Mouse (Mus musculus): Measurements from ENCODE around the gene Immp2l. TPM values are rescaled to one million over a fixed set of nuclear protein-coding genes. Genes with fewer than 3 reads are reported as not detected.
A peak's percentile ranks its signal among the peaks of the same experiment; 100 is the strongest.

Immp2l gene
- polyA plus RNA-seq, 1 experiment from 2014 or later, result 6.5 TPM

- Histone ChIP-seq H3K27me3 (replicated peaks; ENCODE audit: control insufficient read depth, insufficient read depth, low read length) (no peaks in the 10 kb centered on the region), H3K4me2 (ENCODE audit: low read length) (no peak overlapping the region), H3K4me1 (ENCODE audit: control insufficient read depth, insufficient read depth, low read depth, low read length) (no peaks in the 10 kb centered on the region), H3K36me3 (ENCODE audit: control insufficient read depth, insufficient read depth, low read length) (no peaks in the 10 kb centered on the region), H3K4me3 (ENCODE audit: low read length) (no peak overlapping the region), H3K9me3 (ENCODE audit: control insufficient read depth, low read length) (no peaks in the 10 kb centered on the region), H3K27ac (ENCODE audit: low read depth, low read length) (no peak overlapping the region), H3K9ac (ENCODE audit: low read depth, low read length) (no peak overlapping the region)
- ATAC-seq, result no peak
- WGBS, result 82% methylated on average over 5 of the region's 5 CpGs
Measured at GRCm38 (mm10) chr12:41039834-41040233, 15.9 kb downstream of the Immp2l start.

- Histone ChIP-seq H3K9ac (ENCODE audit: low read depth, low read length) (no peak overlapping the region), H3K4me3 (ENCODE audit: low read length) (no peak overlapping the region), H3K9me3 (ENCODE audit: control insufficient read depth, low read length) (no peaks in the 10 kb centered on the region), H3K36me3 (ENCODE audit: control insufficient read depth, insufficient read depth, low read length) (no peaks in the 10 kb centered on the region), H3K27me3 (replicated peaks; ENCODE audit: control insufficient read depth, insufficient read depth, low read length) (no peaks in the 10 kb centered on the region), H3K4me2 (ENCODE audit: low read length) (no peak overlapping the region), H3K27ac (ENCODE audit: low read depth, low read length) (no peak overlapping the region), H3K4me1 (ENCODE audit: control insufficient read depth, insufficient read depth, low read depth, low read length) (no peaks in the 10 kb centered on the region)
- ATAC-seq, result no peak
- WGBS, result 86% methylated on average over 2 of the region's 2 CpGs
Measured at GRCm38 (mm10) chr12:41041737-41042136, 17.8 kb downstream of the Immp2l start.

GRCm38 (mm10) chr12:41044493-41045132 lies 20.7 kb downstream of the Immp2l start:
- no peak for ATAC-seq
- H3K9ac ChIP-seq (ENCODE audit: low read depth, low read length), result no peak overlapping the region
- no peaks in the 10 kb centered on the region for H3K9me3 ChIP-seq (ENCODE audit: control insufficient read depth, low read length)
- H3K4me1 ChIP-seq (ENCODE audit: control insufficient read depth, insufficient read depth, low read depth, low read length), result no peaks in the 10 kb centered on the region
- no peaks in the 10 kb centered on the region for H3K27me3 ChIP-seq (replicated peaks; ENCODE audit: control insufficient read depth, insufficient read depth, low read length)
- H3K4me2 ChIP-seq (ENCODE audit: low read length), result no peak overlapping the region
- H3K4me3 ChIP-seq (ENCODE audit: low read length), result no peak overlapping the region
- no peak overlapping the region for H3K27ac ChIP-seq (ENCODE audit: low read depth, low read length)
- 85% methylated on average over 12 of the region's 12 CpGs for WGBS
- H3K36me3 ChIP-seq (ENCODE audit: control insufficient read depth, insufficient read depth, low read length), result no peaks in the 10 kb centered on the region

- ATAC-seq, result no peak
- Histone ChIP-seq H3K9me3 (ENCODE audit: control insufficient read depth, low read length) (no peaks in the 10 kb centered on the region), H3K4me2 (ENCODE audit: low read length) (no peak overlapping the region), H3K27me3 (replicated peaks; ENCODE audit: control insufficient read depth, insufficient read depth, low read length) (no peaks in the 10 kb centered on the region), H3K36me3 (ENCODE audit: control insufficient read depth, insufficient read depth, low read length) (no peaks in the 10 kb centered on the region), H3K27ac (ENCODE audit: low read depth, low read length) (no peak overlapping the region), H3K9ac (ENCODE audit: low read depth, low read length) (no peak overlapping the region), H3K4me1 (ENCODE audit: control insufficient read depth, insufficient read depth, low read depth, low read length) (no peaks in the 10 kb centered on the region), H3K4me3 (ENCODE audit: low read length) (no peak overlapping the region)
- 92% methylated on average over 12 of the region's 12 CpGs for WGBS
Measured at GRCm38 (mm10) chr12:41047085-41047766, 23.3 kb downstream of the Immp2l start.

GRCm38 (mm10) chr12:41050945-41051344 lies 27.1 kb downstream of the Immp2l start:
- 84% methylated on average over 5 of the region's 5 CpGs for WGBS
- H3K27me3 ChIP-seq (replicated peaks; ENCODE audit: control insufficient read depth, insufficient read depth, low read length), result no peaks in the 10 kb centered on the region
- no peak overlapping the region for H3K4me2 ChIP-seq (ENCODE audit: low read length)
- H3K4me1 ChIP-seq (ENCODE audit: control insufficient read depth, insufficient read depth, low read depth, low read length), result no peaks in the 10 kb centered on the region
- no peak overlapping the region for H3K9ac ChIP-seq (ENCODE audit: low read depth, low read length)
- H3K4me3 ChIP-seq (ENCODE audit: low read length), result no peak overlapping the region
- no peaks in the 10 kb centered on the region for H3K36me3 ChIP-seq (ENCODE audit: control insufficient read depth, insufficient read depth, low read length)
- ATAC-seq, result no peak
- H3K9me3 ChIP-seq (ENCODE audit: control insufficient read depth, low read length), result no peaks in the 10 kb centered on the region
- H3K27ac ChIP-seq (ENCODE audit: low read depth, low read length), result no peak overlapping the region

- H3K9me3 ChIP-seq (ENCODE audit: control insufficient read depth, low read length), result no peaks in the 10 kb centered on the region
- no peaks in the 10 kb centered on the region for H3K4me1 ChIP-seq (ENCODE audit: control insufficient read depth, insufficient read depth, low read depth, low read length)
- no peak overlapping the region for H3K4me3 ChIP-seq (ENCODE audit: low read length)
- no peak overlapping the region for H3K4me2 ChIP-seq (ENCODE audit: low read length)
- no peak for ATAC-seq
- WGBS, result 81% methylated on average over 3 of the region's 3 CpGs
- no peaks in the 10 kb centered on the region for H3K27me3 ChIP-seq (replicated peaks; ENCODE audit: control insufficient read depth, insufficient read depth, low read length)
- H3K9ac ChIP-seq (ENCODE audit: low read depth, low read length), result no peak overlapping the region
- no peak overlapping the region for H3K27ac ChIP-seq (ENCODE audit: low read depth, low read length)
- no peaks in the 10 kb centered on the region for H3K36me3 ChIP-seq (ENCODE audit: control insufficient read depth, insufficient read depth, low read length)
Measured at GRCm38 (mm10) chr12:41052897-41053296, 29.0 kb downstream of the Immp2l start.

- Histone ChIP-seq H3K9me3 (ENCODE audit: control insufficient read depth, low read length) (no peaks in the 10 kb centered on the region), H3K4me1 (ENCODE audit: control insufficient read depth, insufficient read depth, low read depth, low read length) (no peaks in the 10 kb centered on the region), H3K27me3 (replicated peaks; ENCODE audit: control insufficient read depth, insufficient read depth, low read length) (no peaks in the 10 kb centered on the region), H3K27ac (ENCODE audit: low read depth, low read length) (no peak overlapping the region), H3K4me2 (ENCODE audit: low read length) (no peak overlapping the region), H3K4me3 (ENCODE audit: low read length) (no peak overlapping the region), H3K9ac (ENCODE audit: low read depth, low read length) (no peak overlapping the region), H3K36me3 (ENCODE audit: control insufficient read depth, insufficient read depth, low read length) (no peaks in the 10 kb centered on the region)
- ATAC-seq, result peak; percentile 74; the same call in 1 of the 2 replicates
- 72% methylated on average over 11 of the region's 11 CpGs for WGBS
Measured at GRCm38 (mm10) chr12:41054006-41054791, 30.3 kb downstream of the Immp2l start.

GRCm38 (mm10) chr12:41055941-41056340 lies 32.1 kb downstream of the Immp2l start:
- Histone ChIP-seq H3K4me2 (ENCODE audit: low read length) (no peak overlapping the region), H3K36me3 (ENCODE audit: control insufficient read depth, insufficient read depth, low read length) (no peaks in the 10 kb centered on the region), H3K9me3 (ENCODE audit: control insufficient read depth, low read length) (no peaks in the 10 kb centered on the region), H3K4me1 (ENCODE audit: control insufficient read depth, insufficient read depth, low read depth, low read length) (no peaks in the 10 kb centered on the region), H3K27me3 (replicated peaks; ENCODE audit: control insufficient read depth, insufficient read depth, low read length) (no peaks in the 10 kb centered on the region), H3K4me3 (ENCODE audit: low read length) (no peak overlapping the region), H3K9ac (ENCODE audit: low read depth, low read length) (no peak overlapping the region), H3K27ac (ENCODE audit: low read depth, low read length) (no peak overlapping the region)
- ATAC-seq, result no peak

- H3K36me3 ChIP-seq (ENCODE audit: control insufficient read depth, insufficient read depth, low read length), result no peaks in the 10 kb centered on the region
- no peaks in the 10 kb centered on the region for H3K4me1 ChIP-seq (ENCODE audit: control insufficient read depth, insufficient read depth, low read depth, low read length)
- no peak overlapping the region for H3K4me2 ChIP-seq (ENCODE audit: low read length)
- H3K9ac ChIP-seq (ENCODE audit: low read depth, low read length), result no peak overlapping the region
- no peaks in the 10 kb centered on the region for H3K9me3 ChIP-seq (ENCODE audit: control insufficient read depth, low read length)
- no peak overlapping the region for H3K4me3 ChIP-seq (ENCODE audit: low read length)
- no peak for ATAC-seq
- H3K27me3 ChIP-seq (replicated peaks; ENCODE audit: control insufficient read depth, insufficient read depth, low read length), result no peaks in the 10 kb centered on the region
- 93% methylated on average over 3 of the region's 3 CpGs for WGBS
- H3K27ac ChIP-seq (ENCODE audit: low read depth, low read length), result no peak overlapping the region
Measured at GRCm38 (mm10) chr12:41063281-41063680, 39.4 kb downstream of the Immp2l start.
